Mouse (Mus musculus) liver, adult (tissue): Measurements from ENCODE around the gene Snx27.

Experiments used
- GATA4 ChIP-seq: IDR thresholded peaks from 2 replicates; pipeline ENCODE4 v1.6.1; 2014; ENCODE audit warnings: mild to moderate bottlenecking, low read length; ENCODE audit not compliant: insufficient replicate concordance

Snx27 gene

GRCm38 (mm10) chr3:94591066-94591465, 8.6 kb upstream of the Snx27 start:
- no peak for TF ChIP-seq GATA4

- no peak for TF ChIP-seq GATA4
Observed at GRCm38 (mm10) chr3:94587962-94588361, 5.4 kb upstream of the Snx27 start.

- TF ChIP-seq GATA4: no peak
Observed at GRCm38 (mm10) chr3:94582944-94583343, 428 bp upstream of the Snx27 start.

GRCm38 (mm10) chr3:94581793-94582455, 592 bp downstream of the Snx27 start:
- no peak for TF ChIP-seq GATA4

GRCm38 (mm10) chr3:94581138-94581780, 1.3 kb downstream of the Snx27 start:
- no peak for TF ChIP-seq GATA4

GRCm38 (mm10) chr3:94574506-94574905, 8.0 kb downstream of the Snx27 start:
- TF ChIP-seq GATA4: no peak

GRCm38 (mm10) chr3:94567242-94567641, 15.3 kb downstream of the Snx27 start:
- no peak for TF ChIP-seq GATA4

- TF ChIP-seq GATA4: no peak
Observed at GRCm38 (mm10) chr3:94565557-94565956, 17.0 kb downstream of the Snx27 start.

GRCm38 (mm10) chr3:94565127-94565526, 17.4 kb downstream of the Snx27 start:
- TF ChIP-seq GATA4: no peak

GRCm38 (mm10) chr3:94564356-94565010, 18.0 kb downstream of the Snx27 start:
- TF ChIP-seq GATA4: no peak

- no peak for TF ChIP-seq GATA4
Observed at GRCm38 (mm10) chr3:94563163-94563562, 19.4 kb downstream of the Snx27 start.

GRCm38 (mm10) chr3:94559931-94560429, 22.5 kb downstream of the Snx27 start:
- no peak for TF ChIP-seq GATA4

GRCm38 (mm10) chr3:94549041-94549440, 33.5 kb downstream of the Snx27 start:
- no peak for TF ChIP-seq GATA4

- TF ChIP-seq GATA4: no peak
Observed at GRCm38 (mm10) chr3:94537187-94537586, 45.3 kb downstream of the Snx27 start.

GRCm38 (mm10) chr3:94533968-94534367, 48.5 kb downstream of the Snx27 start:
- no peak for TF ChIP-seq GATA4

- TF ChIP-seq GATA4: no peak
Observed at GRCm38 (mm10) chr3:94526731-94527130, 55.8 kb downstream of the Snx27 start.

GRCm38 (mm10) chr3:94506664-94507063, 75.9 kb downstream of the Snx27 start:
- TF ChIP-seq GATA4: no peak

- no peak for TF ChIP-seq GATA4
Observed at GRCm38 (mm10) chr3:94502243-94502642, 80.3 kb downstream of the Snx27 start.
